Mouse (Mus musculus) lung, postnatal 14 days (tissue): ENCODE measurements around the gene Efna5.

Experiments
- DNase-seq: peaks from one replicate; pipeline ENCODE4 v3.0.0; 2021

Efna5 gene

DNA sequence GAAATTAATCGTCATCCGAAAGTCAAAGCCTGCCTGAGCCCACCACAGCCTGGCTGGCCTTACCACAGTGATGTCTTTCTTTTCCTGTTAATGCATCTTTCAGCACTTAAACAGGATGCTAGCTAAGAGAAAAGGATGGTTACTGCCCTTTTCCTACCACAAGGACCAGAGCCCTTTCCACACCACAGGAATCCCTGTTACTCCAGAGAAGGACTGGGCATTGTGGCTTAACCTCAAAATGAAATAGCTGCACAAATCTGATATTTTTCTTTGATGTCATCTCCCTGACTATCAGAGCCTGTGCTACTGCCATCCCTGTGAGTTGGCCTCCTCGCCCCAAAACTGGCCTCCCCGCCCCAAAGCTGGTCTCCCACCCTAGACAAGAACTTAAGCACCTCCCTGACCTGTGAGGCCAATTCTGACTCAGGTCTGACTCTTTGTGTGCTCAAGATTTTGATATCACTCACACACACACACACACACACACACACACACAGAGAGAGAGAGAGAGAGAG, 189.9 kb downstream of the Efna5 start:
- DNase-seq, result no peak

DNA sequence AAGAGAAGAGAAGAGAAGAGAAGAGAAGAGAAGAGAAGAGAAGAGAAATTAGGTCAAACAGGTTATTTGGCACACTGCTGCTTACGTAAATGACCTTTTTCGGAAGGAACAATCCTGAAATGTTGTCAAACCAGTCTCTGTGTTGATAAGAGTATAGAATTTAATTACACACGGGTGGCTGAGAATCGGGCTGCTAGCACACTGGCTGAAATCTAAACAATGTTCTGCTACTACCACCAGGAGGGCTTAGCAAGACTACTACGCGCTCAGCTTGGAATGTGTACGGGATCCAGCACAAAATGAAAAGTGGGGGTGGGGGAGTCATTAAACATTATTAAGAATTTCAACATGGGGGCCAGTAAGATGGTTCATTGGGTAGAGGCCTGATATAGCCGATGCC, 190.9 kb downstream of the Efna5 start:
- no peak for DNase-seq

DNA sequence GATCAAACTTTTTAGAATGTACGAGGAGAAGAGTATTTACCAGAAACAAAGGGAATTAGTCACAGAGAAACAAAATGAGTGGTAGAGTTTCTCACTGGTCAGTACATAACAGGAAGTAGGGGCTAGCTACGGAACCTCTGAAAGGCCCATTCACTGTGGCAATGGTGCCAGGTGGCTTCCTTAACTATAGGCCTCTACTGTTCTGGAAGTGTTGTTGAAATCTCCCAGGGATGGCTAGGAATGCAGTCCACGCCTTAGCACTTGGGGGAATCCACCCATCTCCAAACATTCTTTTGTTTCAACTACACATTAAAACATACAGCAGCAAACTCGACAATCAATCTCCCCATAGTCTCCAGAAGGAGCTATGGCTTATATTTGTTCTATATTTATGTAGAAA, 191.5 kb downstream of the Efna5 start:
- DNase-seq, result no peak

DNA sequence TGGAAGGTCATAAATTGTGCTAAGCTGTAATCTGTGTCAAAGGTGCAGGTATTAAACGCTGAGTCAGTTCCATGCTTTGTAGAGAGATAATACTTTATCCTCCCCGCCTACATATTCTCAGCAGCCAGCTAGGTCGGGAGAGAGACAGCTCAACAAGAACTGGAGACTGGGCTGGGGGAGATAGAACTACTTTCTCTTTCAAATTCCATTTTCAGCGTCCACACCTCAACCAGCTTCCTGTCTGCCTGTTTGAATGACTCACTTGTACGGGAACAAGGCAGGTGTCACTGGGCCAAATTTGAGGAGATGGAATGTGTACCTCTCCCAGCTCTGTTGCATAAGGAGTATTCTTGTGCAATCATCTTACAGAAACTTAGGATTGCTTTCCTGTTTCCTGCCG, 193.7 kb downstream of the Efna5 start:
- peak; percentile 42 for DNase-seq

DNA sequence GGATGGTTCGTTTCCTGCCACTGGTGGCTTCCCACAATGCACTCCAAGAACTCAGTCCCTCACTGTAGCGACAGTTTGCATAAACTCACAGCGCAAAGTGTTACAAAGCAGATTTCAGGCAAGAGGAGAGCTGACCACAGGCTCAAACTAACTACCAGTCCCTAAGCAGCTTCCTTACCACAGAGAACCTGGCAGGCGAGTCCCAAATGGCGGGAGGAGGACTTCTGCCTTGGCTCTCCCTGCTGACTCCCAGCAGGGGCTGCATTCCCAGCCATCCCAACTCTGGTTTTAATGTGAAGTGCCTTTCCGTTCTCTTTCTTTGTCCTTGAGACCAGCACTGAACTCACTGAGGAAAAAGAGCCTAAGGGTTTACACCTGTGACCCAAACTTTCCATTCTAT, 195.9 kb downstream of the Efna5 start:
- no peak for DNase-seq

DNA sequence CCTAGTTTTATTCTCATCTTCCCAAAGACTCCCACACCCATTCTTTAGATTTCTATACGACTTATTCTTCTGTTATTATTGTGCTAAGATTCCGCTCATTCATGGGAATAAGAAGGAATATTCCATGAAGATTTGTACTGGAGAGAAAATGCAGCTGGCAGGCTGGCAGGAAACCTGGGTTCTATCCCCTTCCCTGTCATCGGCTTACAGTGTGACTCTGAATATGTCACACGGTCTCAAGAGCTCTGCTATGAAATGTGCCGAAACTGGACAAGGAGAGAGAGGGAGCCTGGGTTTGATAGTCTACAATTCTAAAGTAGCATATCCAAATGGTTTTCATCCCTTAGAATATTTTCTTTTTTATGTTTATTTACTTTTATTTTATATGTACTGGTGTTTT, 198.0 kb downstream of the Efna5 start:
- no peak for DNase-seq

DNA sequence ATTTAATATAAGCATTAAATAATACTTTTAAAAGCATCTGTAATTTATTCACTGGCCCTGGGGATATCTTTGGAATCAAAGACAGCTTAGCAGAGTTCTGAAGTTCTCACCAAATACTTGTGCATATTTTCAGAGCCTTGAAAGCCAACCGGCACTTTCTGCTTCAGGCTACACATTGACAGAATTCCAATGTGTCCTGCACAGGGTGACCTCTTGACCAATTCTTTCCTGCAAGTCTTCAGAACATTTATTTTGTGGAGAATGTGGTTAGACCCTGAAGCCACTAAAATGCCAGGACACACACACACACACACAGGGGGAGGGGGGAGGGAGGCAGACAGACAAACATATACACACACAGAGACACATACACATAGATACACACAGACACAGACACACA, 199.4 kb downstream of the Efna5 start:
- no peak for DNase-seq

DNA sequence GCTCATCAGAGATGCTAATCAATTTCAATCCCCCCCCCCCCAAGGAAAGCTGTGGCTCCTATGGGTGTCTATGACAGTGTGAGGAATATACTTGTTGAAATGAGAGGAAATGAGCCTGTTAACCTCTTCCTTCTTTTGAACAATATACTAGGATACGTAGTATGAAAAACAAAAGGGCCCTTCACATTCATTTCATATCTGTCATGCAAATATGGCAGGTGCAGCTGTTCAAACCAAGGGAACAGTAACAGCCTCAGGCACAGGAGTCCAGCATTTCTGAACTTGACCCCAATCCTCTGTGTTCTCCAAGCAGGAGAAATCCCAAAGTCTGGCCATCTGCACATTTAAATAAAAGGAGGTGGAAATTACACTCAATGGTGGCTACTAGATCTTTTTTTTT, 200.4 kb downstream of the Efna5 start:
- no peak for DNase-seq

DNA sequence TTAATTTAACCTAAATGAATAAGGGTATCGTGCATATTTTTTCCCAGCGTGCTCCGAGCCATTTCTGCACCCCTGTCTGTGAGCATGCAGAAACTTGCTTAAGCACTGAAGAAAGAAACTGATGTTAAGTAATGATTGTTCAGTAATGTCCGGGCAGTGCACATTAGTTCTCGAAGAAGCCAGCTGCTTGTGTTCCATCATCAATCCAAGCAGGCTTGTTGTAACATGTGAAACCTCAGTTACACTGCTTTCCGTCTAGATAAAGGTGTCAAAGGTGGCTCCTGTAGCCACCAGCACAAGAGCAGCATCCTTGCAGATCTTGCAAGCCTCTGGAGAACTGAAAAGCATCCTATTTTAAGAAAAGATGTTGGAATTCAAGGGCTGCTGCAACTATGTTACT, 204.3 kb downstream of the Efna5 start:
- no peak for DNase-seq

DNA sequence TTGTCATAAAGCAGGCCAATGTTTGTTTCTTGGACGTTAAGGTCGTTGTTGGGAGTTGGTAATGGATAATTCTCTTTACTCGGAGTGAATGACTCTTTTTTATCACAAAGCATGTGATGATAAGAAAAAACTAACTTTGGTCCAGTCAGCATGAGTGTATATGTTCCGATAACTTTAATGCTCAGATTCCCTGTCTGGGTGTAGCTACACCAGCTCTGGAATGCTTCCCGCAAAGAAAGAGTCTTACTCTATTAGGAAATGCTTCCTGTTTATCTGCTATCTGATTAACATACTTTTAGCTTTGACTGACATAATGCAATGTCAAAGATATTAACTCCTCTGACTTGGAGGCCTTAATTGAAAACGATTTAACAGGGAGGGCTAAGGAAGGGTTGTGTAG, 204.7 kb downstream of the Efna5 start:
- no peak for DNase-seq

DNA sequence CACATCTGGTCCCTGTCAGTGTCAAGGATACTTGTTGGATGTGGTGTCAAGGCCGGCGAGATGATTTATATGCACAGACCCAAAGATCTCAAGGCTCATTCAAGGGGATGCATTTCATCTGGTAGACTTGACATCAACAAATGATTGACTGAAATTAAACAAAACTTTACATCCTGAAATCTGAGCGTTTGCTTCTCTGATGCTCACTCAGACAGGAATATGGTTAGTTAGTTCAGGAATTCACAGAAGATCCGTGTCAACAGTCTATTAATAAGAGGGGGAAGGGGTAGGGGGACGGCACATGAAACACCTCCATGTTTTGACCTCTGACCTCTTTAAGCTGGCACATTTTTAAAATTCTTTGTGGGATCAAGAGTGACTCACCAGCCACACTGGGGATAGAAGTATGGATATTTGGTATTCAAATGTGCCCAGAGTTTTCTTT, 205.3 kb downstream of the Efna5 start:
- DNase-seq, result no peak

DNA sequence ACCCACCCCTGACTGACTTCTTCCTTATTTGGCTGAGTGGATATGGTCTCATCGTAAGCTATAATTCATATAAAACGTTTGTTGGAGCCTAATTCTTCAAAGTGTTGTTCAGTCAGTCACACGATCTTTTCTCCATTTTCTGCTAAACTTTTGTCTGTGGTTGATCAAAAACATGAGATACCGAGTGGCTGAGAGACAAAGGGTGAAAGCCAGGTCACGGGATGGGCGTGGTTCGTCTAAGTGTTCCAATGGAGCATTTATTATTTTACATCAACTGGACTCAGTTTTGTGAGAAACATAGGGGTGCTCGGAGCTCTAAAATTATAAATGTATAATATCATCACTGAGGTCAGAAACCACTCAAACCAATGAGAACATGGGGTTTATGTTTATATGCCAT, 209.0 kb downstream of the Efna5 start:
- DNase-seq, result no peak

DNA sequence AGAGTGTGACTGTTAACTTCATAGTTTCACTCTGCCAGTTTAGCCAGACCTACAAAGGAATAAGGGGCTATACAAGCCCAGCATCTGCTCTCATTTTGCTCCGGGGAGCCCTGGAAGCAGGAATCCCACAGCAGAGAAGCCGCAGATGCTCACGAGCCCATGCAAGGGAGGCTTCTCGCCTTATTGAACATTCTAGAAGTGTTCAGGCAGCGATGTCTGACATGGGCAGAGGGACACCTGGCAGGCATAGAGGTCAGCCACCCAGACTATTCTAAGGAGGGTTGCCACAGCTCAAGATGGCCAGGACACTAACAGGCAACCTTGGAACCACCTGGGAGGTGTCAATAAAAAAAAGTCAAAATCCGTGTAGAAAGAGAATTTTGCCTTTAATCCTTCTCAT, 214.4 kb downstream of the Efna5 start:
- DNase-seq, result no peak

DNA sequence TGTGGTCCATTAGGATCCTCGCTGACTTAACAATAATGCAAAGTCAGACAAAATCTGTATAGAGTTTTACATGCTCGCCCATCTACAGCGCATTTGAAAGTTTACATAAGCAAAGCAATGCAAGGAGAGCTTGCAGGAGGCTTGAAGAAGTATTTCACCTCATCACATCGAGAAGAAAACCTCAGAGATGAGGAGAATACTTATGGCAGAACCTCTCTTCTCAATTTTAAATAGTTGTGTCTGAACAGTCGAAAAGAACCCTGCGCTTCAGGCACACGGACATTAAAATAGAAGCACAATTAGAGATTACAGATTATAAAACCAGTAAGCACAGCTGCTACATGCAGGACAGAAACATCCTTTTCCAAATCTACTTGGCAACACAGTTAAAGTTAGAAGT, 215.3 kb downstream of the Efna5 start:
- no peak for DNase-seq

DNA sequence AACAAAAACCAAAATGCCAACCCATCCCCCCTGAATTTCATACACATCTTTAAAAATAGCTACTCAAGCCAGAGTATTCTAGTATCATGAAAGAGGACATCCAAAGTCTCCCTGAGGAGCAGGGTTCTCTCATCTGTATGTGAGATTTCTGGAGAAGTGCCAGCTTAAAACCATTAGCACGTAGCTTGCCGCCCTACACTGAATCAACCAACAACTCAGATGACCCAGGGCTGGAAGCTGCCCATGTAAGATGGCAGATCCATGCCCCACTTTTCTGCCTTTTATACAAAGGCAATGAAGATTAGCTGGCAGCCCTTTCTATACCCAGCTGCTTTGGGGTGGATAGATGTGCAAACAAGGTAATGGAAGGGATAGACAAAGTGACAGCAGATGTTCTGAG, 216.4 kb downstream of the Efna5 start:
- no peak for DNase-seq

DNA sequence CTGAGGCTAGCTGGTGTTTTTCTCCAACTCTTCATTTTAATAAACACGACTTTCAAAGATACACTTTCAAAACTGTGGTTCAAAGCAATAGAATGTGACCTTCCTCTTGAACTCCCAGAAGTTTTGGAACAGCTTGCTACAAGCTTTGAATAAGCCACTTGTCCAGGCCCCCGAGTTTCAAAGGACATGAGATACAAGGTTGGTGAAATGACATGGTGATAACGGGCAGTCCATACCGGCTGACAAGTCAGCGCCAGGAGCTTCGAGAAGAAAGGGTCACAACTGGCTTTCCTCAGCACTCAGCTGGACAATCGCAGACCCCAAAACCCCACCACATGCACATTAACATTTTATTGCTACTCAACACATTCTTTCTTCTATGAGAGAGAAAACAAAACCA, 219.3 kb downstream of the Efna5 start:
- DNase-seq, result no peak

DNA sequence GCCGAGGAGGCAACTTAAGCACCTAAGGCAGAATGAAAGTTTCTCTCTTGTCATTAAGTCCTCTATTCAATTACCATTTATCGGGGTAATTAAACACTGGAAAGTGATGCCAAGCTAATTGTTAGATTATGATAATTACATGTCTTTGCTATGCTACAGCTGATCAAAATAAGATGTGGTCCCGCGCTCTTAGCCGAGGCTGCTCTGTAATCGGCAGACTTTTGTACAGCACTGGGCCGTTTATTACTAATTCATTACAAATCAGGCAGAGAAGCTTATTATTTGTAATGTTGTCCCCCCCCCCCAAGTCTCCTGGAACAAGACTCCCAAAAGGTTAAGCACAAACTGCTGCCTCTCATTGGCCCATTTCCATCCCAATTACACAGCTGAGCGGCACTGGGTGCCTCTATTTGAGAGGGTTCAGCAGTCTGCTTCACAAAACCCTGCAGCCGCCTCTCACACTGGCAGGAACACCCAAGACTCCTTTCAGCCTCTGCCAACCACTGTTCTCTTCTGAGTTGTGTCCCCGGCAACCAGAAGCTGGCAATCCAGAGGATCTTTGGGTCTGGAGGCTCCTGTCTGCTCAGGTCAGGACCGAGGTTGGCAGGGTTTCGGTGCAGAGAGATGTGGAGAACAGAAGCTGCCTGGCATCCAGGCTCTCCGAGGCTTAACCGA, 221.5 kb downstream of the Efna5 start:
- DNase-seq, result no peak

DNA sequence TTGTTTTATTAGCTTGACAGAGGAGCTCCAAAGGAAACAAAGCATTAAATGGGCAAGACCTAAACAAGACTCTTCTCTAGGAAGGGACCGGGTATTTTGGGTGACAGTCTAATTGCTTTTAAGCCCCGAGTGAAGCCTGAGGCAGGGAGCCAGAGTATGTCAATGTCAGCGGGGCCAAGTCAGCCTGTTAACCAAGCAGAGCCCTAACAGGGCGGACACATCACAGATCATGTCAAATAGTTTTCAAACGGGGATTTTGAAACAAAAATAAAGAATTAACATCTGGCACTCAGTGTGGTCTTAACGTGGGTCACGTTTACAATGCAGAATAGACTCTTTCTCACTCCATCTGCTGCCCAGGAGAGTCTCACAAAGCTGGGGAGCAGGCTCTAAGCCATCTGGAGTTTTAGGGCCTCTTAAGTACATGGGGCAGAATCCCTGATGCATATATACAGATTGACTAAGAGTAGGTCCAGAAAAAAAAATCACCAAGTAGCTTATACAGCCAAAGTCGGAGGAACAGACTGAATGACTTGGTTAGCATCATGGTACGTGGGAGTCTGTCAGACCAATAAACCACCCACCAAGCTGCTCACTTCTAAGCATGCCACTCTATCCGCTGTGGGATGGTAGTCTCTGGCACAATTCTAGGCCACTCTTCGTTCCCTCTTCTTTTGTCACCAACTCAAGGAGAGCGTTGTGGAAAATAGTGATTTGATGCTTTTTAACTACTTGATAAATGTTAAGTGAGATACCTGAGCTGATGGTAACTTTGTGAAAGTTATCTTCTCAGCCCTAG, 223.1 kb downstream of the Efna5 start:
- DNase-seq, result no peak

DNA sequence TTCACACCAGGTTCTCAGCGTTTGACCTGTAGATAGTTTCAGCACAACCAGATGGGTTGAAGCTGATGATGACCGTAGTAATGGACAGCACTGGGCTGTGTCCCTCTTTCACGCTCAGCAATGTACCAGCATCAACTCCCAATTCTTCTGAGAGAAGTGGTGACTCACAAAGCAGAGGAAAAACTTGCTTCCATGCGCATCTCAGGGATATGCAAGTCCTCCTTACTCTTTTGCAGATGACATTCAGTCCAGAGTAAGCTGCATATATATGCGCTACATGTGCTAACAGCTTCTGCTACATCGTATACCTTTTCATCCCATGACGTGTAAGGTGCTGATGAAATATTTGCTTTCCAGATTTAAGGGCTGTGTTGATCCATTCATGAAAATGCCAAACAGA, 224.1 kb downstream of the Efna5 start:
- no peak for DNase-seq

DNA sequence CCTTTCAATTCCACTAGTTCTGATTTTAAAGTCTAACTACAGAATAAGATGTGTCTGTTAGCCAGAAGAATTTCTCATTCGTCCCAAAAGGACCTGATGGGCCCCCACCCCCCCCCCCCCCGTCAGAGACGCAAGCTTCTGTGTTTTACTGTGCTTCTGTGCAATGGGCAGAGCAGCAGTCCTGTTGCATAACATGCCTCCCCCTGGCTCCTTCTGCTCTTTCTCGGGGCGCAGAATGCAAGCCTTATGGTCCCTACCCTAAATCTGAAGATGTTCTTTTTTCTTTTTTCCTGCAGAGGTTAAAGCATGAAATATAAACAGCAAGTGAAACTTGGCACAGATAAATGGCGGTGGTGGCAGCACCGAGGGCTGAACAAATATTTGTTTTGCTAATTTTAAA, 224.5 kb downstream of the Efna5 start:
- no peak for DNase-seq

DNA sequence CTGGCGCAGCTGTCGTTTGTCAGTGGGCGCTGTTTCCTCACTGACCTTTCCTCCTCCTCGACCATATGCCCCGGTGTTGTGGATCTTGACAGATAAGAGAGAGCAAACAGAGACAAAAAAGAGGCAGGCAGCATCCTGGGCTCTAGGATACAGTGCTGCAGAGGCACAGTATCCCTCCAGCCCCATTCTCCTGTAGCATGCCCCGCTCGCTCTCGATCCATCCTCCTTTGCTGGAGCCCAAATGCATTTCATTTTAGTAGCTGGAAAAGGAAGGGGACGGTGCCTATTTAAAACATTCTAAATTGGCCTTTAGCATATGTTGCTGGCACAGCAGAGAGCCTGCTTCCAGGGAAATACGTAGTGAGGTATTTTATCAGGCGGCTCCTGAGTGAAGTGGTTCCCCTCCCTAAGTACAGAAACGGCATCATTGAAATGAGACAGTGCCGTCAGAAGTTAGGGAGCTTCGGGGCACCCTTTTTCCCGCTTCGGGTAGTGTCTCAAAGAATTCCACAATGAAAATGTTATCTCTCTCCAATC, 225.2 kb downstream of the Efna5 start:
- DNase-seq, result no peak

DNA sequence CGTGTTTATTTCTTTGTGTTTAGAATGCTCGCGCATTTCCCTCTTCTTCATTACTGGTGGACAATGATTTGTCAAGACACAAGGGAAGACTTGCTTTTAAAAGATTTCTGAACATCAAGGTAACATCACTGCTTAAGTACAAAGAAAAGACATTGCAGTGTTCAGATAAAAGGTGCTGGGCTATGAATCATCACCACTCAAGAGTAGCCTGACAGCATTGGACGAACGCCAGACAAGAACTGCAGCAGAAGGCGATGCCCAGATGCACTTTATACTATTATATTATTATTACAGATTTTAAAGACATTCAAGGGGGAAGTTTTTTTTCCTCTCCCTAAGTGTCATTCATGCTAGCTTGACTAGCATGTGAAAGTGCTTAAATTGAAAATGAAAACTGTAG, 228.7 kb downstream of the Efna5 start:
- DNase-seq, result no peak

DNA sequence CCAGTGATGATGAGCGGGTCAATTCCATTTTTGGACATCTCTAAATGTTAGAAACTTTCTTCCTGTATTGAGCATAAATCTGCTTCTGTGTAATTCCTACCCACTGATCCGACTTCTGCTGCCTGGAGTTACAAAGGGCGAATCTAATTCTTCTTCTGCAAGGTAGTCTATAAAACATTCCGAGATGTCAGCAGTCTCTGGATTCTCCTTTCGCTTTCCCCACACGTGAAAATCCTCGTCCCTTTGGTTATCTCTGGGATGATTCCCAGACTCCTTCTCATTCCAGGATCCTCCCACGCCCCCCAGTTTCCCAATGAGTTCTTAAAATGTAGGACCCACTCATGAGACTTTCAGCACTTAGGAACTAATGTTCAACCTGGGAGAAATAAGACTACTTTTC, 229.4 kb downstream of the Efna5 start:
- no peak for DNase-seq

DNA sequence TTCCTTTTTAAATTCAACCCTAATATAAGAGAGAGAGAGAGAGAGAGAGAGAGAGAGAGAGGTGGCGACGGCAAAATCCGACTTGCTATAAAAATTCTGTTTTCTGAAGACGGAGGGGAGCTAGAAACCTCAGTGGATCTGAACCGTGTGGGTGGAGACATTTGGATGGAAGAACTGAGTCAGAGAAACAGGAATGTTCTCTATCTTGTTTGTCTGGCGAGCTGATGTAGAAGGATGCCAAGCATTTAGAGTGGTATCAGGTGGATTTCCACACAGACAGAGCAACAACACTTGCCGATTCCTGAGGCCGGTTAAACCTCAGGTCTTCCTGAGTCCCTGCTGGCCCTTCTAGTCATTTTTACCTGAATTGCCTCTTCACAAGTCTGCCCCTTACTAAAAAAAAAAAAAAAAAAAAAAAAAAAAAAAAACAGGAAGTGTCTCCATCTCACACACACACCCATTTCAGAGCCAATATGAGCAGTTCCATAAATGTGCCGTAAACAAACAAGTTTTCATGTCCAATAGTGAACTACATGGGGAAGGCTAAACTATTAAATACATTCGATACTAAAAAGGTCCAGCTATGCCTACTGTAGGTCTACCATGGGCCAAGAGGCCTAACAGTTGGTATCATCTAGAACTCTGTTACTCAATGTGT, 231.7 kb downstream of the Efna5 start:
- DNase-seq, result peak; percentile 17
